Mouse (Mus musculus): ENCODE measurements around the gene Rimklb.
A peak's percentile ranks its signal among the peaks of the same experiment; 100 is the strongest.

- TF ChIP-seq CTCF (conservative IDR thresholded peaks at IDR 0.05 in 1 of 2, IDR thresholded peaks at IDR 0.05 in 1 of 2; ENCODE audit: low read depth in 2 of 2, low read length in 2 of 2) (peak in 1 of 2 experiments; percentile 55; a peak in 2 of 4 replicates), POLR2A (IDR thresholded peaks at IDR 0.05; ENCODE audit: low read depth, low read length) (no peak), MXI1 (IDR thresholded peaks at IDR 0.05; ENCODE audit: low read depth, low read length) (no peak)
These were observed 59.3 kb downstream of the Rimklb start for GRCm38 (mm10) chr6:122439249-122439648.

All from CH12.LX (cell line).